Mouse (Mus musculus) T-helper 17 cell (primary cell): ENCODE results near the gene Atrip.

Experiments used
- in situ Hi-C, 2 experiments: fragments of 300-600 bp; cut with MboI, MseI; formaldehyde crosslinking; loops; 1 replicate in 1 of 2; 2 replicates in 1 of 2; pipeline ENCODE4 v1.15.1; 2025; ENCODE audit warnings: high pct_unique_total_duplicates in 2 of 2

Gene Atrip

GRCm38 (mm10) chr9:109060184-109060897 is 13.6 kb downstream of the Atrip start:
- in situ Hi-C loops = loop anchor here (5.0 to 25.0 kb wide), 2 partner anchors 53 to 1852 kb away; partner anchors contain the start of gene Fam240a (in 1 of the 2)

- in situ Hi-C loops = loop anchor here (5.0 to 25.0 kb wide), 6 partner anchors 57 to 1853 kb away; partner anchors contain the start of genes Dalrd3 (in 1 of the 2), Fam240a (in 1 of the 2), Impdh2 (in 1 of the 2) and Ndufaf3 (in 1 of the 2)
Observed at GRCm38 (mm10) chr9:109059136-109059903, 14.6 kb downstream of the Atrip start, which contains the start of gene Trex1. Trex1 (minus strand) TSS chr9:109059734.

- in situ Hi-C loops = loop anchor here (5.0 to 25.0 kb wide), 6 partner anchors 56 to 1854 kb away; partner anchors contain the start of genes Dalrd3 (in 1 of the 2), Fam240a (in 1 of the 2), Impdh2 (in 1 of the 2) and Ndufaf3 (in 1 of the 2)
Observed at GRCm38 (mm10) chr9:109058006-109058765, 15.7 kb downstream of the Atrip start.

DNA sequence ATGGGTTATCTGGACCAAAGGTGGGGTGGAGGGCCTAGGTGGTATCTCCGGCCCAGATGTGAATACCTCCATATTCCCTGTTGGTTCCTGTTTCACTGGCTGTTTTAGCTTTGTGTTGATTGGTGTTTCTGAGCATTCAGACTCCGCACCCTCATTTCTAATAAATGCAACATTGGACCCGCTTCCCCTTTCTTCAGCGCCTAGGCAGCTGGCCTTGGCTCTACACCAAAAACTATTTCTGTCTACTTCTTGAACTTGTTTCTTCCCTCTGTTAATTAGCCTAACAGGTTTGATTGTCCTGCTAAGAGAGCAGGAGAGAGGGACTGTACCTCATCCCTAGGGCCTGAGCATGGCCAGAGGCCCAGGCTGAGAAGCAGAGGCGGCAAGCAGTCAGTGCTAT is 16.4 kb downstream of the Atrip start:
- in situ Hi-C loops = loop anchor here (5.0 to 25.0 kb wide), 6 partner anchors 55 to 1855 kb away; partner anchors contain the start of genes Dalrd3 (in 1 of the 2), Fam240a (in 1 of the 2), Impdh2 (in 1 of the 2) and Ndufaf3 (in 1 of the 2)

- in situ Hi-C loops = loop anchor here (5.0 to 25.0 kb wide), 6 partner anchors 55 to 1855 kb away; partner anchors contain the start of genes Dalrd3 (in 1 of the 2), Fam240a (in 1 of the 2), Impdh2 (in 1 of the 2) and Ndufaf3 (in 1 of the 2)
Observed at GRCm38 (mm10) chr9:109056916-109057315, 17.0 kb downstream of the Atrip start.

DNA sequence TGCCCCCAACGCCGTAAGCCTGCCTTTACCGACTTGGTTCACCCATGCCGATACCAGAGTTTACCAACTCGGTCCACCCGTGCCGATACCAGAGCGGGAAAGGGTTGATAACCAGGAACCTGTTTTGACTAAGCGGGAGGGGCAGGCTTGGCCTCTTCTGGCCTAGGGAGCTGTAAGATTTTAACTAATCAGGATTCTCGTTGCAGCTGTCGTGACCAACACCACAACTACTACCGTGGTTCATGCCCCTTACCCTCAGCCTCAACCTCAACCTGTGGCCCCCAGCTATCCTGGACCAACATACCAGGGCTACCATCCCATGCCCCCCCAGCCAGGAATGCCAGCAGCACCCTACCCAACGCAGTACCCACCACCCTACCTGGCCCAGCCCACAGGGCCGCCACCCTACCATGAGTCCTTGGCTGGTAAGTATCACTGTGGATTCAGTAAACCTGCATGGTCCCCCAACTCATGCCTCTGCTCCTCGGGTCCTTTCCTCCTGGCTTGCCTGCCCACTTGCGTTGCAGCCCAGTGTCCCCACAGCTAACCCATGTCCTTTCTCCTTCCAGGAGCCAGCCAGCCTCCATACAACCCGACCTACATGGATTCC is 17.7 kb downstream of the Atrip start:
- in situ Hi-C loops = loop anchor here (5.0 to 25.0 kb wide), 6 partner anchors 54 to 1856 kb away; partner anchors contain the start of genes Dalrd3 (in 1 of the 2), Fam240a (in 1 of the 2), Impdh2 (in 1 of the 2) and Ndufaf3 (in 1 of the 2)

GRCm38 (mm10) chr9:109055271-109056030 is 18.5 kb downstream of the Atrip start:
- in situ Hi-C loops = loop anchor here (5.0 to 25.0 kb wide), 6 partner anchors 53 to 1857 kb away; partner anchors contain the start of genes Dalrd3 (in 1 of the 2), Fam240a (in 1 of the 2), Impdh2 (in 1 of the 2) and Ndufaf3 (in 1 of the 2)

DNA sequence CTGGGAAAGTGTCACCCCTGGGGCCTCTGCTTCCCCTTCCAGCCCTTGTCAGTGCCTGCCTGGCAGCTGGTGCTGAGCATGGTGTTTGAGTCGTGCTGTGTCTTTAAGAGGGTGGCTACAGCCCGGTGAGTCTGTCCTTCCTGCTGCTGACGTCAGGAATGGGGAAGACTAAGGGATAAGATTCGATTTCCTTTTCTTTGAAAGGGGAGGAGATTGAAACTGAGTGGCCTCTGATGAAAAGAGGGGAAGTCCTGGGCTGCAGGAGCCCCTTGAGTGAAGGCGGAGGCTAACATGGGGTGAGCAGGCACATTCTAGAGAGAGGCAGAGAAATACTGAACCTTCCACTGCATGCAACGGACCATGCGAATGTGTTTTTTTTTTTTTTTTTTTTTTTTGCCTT is 19.2 kb downstream of the Atrip start:
- in situ Hi-C loops = loop anchor here (5.0 to 25.0 kb wide), 7 partner anchors 52 to 1858 kb away; partner anchors contain the start of genes Dalrd3 (in 1 of the 2), Fam240a (in 1 of the 2), Impdh2 (in 1 of the 2) and Ndufaf3 (in 1 of the 2)

DNA sequence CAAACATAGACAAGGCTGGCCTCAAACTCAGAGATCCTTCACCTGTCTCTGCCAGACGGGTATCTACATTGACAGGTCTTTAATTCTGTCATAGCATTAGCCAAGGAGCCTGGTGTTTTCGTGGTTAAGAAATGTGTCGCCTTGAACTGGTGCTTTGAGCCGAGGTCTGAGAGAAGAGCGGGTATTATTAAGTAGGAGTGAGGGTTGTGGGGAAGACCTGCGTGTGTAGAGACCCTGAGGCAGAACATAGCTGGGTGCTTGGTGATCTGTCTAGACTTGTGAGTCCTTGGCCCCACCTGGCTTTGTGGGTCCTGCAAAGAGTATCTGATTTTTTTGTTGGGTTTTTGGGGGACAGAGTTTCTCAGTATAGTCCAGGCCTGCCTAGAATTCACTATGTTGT is 20.1 kb downstream of the Atrip start:
- in situ Hi-C loops = loop anchor here (5.0 to 25.0 kb wide), 6 partner anchors 402 to 1858 kb away; partner anchors contain the start of genes Dalrd3 (in 1 of the 2), Fam240a (in 1 of the 2), Impdh2 (in 1 of the 2) and Ndufaf3 (in 1 of the 2)

DNA sequence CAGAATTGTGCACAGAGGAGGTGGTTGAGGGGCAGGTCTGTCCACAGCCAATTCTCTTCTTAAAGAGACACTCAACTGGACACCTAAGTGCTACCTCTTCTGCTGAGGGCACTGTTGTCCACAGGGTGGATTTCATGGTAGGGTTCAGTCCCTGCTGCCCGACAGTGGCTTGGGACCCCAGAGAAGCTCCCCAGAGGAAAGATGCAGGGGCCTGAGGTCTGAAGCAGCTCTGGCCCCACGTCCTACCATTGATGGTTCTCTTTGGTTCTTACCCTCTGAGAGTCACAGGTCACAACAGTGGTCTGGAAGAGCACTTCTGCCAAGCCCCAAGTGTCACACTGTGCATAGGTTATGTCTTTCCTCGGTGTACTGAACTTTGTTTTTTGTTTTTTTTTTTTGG is 20.6 kb downstream of the Atrip start:
- in situ Hi-C loops = loop anchor here (5.0 to 25.0 kb wide), 6 partner anchors 401 to 1859 kb away; partner anchors contain the start of genes Dalrd3 (in 1 of the 2), Fam240a (in 1 of the 2), Impdh2 (in 1 of the 2) and Ndufaf3 (in 1 of the 2)

GRCm38 (mm10) chr9:109052490-109053260 is 21.2 kb downstream of the Atrip start:
- in situ Hi-C loops = loop anchor here (5.0 to 25.0 kb wide), 6 partner anchors 400 to 1860 kb away; partner anchors contain the start of genes Dalrd3 (in 1 of the 2), Fam240a (in 1 of the 2), Impdh2 (in 1 of the 2) and Ndufaf3 (in 1 of the 2)

DNA sequence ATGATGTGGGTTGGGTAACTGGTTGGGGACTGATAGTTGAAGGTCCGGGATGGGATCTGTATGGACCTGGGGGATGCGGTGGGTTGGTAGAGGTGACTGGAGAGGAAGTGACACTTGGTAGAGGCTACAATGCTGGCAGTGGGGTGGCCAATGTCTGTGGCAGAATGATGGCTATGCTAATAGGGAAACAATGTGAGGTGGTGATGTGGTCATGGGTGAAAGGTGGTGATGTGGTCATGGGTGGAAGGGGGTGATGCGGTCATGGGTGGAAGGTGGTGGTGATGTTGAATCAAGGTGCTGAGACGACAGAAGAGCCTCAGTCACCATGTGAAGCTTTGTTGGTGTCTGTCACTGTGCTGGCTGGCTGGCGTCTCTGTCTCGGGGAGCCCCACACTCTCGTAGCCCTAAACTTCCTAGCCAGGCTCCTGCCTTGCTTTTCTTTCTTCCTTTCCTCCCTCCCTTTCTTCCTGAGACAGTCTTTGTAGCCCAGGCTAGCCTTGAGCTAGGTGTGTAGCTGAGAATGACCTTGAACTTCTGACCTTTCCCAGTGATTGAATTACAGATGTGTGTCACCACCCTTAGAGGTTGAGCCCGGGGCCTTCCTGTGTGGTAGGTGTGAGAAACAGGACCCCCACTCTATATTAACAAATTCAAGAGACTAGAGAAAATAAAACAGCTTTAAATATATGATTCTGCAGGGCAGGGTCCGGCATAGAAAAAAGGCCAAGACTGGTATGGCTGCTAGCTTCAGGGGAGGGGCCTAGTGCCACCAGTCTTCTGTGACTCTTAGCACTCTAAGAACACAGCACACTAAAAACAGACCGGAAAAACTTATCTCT is 22.1 kb downstream of the Atrip start:
- in situ Hi-C loops = loop anchor here (5.0 to 25.0 kb wide), 6 partner anchors 400 to 1860 kb away; partner anchors contain the start of genes Dalrd3 (in 1 of the 2), Fam240a (in 1 of the 2), Impdh2 (in 1 of the 2) and Ndufaf3 (in 1 of the 2)

- in situ Hi-C loops = loop anchor here (5.0 to 25.0 kb wide), 6 partner anchors 399 to 1861 kb away; partner anchors contain the start of genes Dalrd3 (in 1 of the 2), Fam240a (in 1 of the 2), Impdh2 (in 1 of the 2) and Ndufaf3 (in 1 of the 2)
Observed at GRCm38 (mm10) chr9:109051011-109051501, 22.9 kb downstream of the Atrip start.

DNA sequence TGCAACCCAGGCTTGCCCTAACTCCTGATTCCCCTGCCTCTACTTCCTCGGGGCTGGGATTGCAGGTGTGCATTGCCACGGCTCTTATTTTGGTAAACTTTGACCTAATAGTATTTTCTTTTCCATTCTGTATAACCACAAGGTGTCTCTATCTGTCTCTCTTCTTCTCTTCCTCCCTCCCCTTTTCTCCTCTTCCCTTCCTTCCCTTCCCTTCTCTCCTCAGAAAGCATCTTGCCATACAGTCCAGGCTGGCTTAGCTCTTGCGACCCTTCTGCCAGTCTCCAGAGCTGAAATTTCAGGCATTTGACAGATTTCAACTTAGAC is 23.3 kb downstream of the Atrip start:
- in situ Hi-C loops = loop anchor here (5.0 to 25.0 kb wide), 6 partner anchors 398 to 1862 kb away; partner anchors contain the start of genes Dalrd3 (in 1 of the 2), Fam240a (in 1 of the 2), Impdh2 (in 1 of the 2) and Ndufaf3 (in 1 of the 2)

GRCm38 (mm10) chr9:109049996-109050673 is 23.8 kb downstream of the Atrip start:
- in situ Hi-C loops = loop anchor here (5.0 to 25.0 kb wide), 6 partner anchors 398 to 1862 kb away; partner anchors contain the start of genes Dalrd3 (in 1 of the 2), Fam240a (in 1 of the 2), Impdh2 (in 1 of the 2) and Ndufaf3 (in 1 of the 2)

- in situ Hi-C loops = no loop called here
Observed at GRCm38 (mm10) chr9:109049316-109049715, 24.6 kb downstream of the Atrip start.
